Mouse (Mus musculus) gastrocnemius, postnatal 4 days (tissue): Measurements from ENCODE around the gene Fam185a. TPM values are rescaled to one million over a fixed set of nuclear protein-coding genes. Genes with fewer than 3 reads are reported as not detected.

Experiments used
- DNase-seq, 2 experiments: peaks; one replicate each; pipeline ENCODE4 v3.0.0; 2021 to 2022; ENCODE audit warnings: low spot score in 2 of 2, mixed read lengths in 2 of 2
- long read RNA-seq, 2 experiments: library from polyadenylated mRNA; stranded (forward); transcript quantifications; one replicate each; pipeline ENCODE4 v2.0.0; 2021
- total RNA-seq, 2 experiments: library from RNA; stranded (reverse); gene quantifications; 2 replicates each; pipeline ENCODE4 v1.2.3; 2021

The Fam185a gene
- total RNA-seq, result 1 to 10 TPM; 4.1 to 4.9 TPM
- long read RNA-seq, experiment 1, partial matches to known transcripts, result 0 of 4 reads
- long read RNA-seq, experiment 1, other reads (novel, unspliced or antisense), result 0 of 4 reads
- long read RNA-seq, experiment 2, transcript Fam185a-201 (8 exons, 3,027 nt), result major isoform, 8 of 10 reads
- long read RNA-seq, experiment 2, partial matches to known transcripts, result 0 of 10 reads
- long read RNA-seq, experiment 2, other reads (novel, unspliced or antisense), result 2 of 10 reads

DNA sequence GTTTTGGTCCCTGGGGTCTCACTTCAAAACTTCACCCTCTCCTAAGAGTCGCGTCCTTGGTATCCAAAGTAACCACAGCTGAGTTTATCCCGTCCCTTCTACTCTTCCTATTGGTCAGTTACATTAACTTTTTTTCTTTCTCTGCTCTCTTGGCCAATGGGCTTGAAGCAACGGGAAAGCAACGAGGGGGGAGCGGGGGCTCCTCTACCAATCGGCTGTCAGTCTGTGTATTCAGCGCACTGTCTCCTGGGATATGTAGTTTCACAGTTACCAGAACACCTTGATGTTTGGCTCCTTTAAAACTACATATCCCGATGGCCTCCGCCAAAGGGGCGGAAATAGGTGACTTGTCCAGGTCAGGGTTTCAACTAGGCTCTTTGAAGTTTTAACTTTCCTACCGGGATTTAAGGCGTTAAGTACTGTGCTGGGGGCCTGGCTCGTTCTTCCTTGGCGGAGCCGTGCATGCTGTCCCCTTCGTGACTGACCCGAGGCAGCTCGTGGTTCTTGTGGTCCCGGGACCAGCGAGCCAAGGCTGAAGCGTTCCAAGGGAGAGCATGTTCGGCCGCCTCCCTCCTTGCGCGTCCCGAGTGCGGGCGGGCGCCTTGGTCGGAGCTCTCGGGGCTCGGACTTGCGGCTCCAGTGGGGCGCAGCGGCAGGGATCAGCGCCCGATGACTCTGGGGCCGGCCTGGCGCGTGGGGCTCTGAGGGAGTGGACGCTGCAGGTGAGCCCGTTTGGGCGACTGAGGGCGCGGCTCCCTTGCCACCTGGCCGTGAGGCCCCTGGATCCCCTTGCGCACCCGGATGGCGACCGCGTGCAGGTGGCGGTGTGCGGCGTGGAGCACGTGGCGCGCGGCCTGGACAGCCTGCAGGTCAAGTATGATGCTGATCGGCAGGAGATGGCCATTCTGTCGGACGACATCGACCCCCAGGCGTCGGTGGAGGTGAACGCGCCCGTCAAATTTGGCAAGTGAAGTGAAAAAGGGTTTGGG lies at the start of gene Fam185a, which contains the start of gene Ccdc146:
Fam185a (plus strand) TSS at position 345 of the 989 bp plus-strand sequence.
Ccdc146 (minus strand) TSS at position 64 of the 989 bp plus-strand sequence.
- DNase-seq, result peak; percentile 64 to 93

DNA sequence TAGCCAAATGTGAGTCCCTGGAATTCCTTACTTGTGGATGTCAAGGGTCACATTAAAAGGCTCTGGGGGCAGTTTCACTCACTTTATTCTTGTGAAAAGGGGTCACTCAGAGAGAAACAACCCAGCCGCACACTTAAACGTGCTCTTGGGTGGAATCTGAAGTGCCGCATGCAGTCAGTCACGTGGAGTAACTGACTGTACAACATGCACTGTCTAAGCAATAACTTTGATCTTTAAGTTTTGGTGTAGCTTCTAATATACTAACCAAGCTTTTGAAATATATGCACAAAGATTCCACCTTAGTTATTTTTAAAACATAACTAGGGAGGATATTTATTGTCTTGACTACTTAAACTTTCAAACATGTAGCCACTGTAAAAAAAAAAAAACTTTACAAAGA lies 47.8 kb upstream of the Fam185a start:
- DNase-seq, result no peak

DNA sequence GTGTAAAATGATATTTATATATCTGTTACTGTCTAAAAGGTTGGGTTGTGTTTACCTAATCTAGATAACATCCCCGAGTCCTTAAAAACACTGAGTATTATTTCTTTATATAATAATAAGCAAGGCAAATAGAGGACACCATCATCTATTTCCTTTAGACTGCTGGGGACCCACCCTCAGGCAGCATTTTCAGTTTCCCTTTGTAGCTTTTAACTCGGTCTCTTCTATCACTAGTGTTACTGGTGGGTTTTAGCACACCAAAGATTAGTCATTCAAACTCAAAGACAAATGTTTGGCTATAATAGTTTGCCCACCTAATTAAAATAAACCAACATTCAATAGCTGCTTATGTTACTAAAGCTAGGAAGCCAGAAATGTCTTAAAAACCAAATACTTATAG lies 46.4 kb upstream of the Fam185a start:
- no peak for DNase-seq

DNA sequence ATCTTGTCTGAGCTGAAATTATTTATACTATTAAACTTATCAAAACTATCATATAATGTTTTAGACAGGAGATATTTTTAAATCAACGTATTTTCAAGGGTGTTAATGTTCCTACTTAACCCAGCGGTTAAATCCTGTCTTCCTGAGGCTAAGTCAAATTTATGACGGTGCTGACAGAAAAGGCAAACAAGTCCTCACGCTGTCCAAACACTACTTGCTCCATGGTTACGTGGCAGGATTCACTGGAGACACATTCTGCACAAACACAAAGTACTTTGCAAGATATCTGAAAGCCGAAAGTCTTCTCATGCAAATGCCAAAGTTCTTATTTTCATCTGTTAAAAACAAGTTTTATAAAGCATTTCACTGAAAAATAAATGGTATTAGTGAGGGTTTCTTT lies 42.8 kb upstream of the Fam185a start:
- DNase-seq, result no peak

DNA sequence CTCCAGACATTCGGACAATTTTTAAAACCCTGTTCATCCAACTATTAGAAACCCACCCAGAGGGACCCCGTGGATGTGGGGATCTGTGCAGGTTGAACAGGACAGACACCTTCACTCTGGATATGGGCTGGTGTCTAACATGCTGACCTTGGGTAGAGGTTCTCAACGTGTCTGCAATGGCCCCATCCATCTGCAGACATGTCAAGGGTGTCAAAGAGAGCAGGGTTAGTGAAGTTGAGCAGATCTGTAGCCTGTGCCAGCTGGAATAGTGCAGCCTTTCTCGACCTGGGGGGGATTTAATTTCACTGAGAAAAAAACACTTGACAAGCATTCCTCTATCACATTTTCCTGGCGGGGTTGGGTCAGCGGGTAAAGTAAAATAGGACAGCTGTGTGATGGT lies 42.1 kb upstream of the Fam185a start:
- DNase-seq, result no peak

DNA sequence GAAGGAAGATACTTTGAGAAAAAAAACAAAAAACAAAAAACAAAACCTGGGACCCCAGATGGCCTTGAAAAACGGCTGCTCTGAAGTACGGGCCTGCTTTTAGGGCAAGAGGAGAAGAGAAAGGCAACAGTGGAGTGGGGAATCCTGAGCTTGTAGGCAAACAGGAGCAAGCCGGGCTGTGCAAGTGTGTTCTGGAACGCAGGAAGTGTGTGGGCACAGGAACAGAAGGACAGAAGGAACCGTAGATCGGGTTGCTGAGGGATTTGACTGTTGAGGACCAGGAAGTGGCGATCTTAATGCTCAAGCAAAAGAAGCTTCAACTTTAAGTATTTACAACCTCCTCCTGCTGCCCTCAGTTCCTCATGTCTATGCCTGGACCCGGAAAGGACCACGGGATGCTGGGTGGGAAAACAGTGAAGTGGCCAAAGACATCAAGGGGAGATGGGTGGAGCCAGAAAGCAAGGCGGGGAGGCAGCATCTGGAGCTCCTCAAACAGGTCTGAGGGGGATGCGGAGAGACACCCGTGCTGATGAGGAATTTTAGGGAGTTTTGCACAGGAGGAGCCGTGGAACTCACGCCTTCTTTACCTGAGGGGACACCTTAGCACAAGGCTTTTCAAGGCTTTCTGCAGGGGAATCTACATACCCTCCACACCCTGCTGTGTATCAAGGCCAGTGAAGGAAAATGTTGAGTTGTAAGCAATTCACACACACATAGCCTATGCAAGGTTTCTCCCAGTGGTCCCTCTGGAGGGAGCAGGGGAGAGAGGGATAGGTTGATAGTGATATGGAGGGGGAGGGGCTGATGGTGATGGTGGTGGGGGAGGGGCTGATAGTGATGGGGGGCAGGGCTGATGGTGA lies 41.1 kb upstream of the Fam185a start:
- DNase-seq, result no peak

DNA sequence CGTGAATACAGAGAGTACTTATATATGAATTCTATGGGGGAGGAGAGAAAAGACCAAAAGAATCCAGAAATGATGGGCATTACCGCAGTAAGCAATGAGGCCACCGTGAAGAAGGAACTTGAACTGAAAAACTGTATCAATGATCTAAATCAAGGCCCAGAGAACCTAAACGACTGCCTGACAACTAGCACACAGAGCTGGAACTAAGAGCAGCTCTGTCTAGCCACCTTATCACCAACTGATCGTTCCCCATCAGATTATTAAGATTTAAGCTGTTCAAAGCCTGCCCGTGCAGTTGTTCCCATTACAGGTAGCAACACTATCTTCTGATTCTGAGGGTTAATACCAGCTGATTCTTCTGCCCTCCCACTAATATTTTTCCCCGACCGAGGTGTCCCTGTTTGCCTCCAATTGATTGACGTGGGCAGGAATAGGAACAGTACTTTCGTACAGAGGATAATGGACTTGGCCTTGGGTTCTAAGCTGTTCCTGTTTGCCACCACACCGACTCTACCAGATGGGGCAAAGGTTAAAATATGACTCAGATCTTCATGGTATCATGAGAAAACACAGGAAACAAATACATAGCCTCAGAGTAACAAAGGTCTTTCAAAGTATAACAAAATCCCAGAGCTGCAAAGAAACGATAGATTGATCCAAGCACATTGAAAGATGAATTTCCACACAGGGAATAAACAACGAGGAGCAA lies 40.4 kb upstream of the Fam185a start:
- no peak for DNase-seq

DNA sequence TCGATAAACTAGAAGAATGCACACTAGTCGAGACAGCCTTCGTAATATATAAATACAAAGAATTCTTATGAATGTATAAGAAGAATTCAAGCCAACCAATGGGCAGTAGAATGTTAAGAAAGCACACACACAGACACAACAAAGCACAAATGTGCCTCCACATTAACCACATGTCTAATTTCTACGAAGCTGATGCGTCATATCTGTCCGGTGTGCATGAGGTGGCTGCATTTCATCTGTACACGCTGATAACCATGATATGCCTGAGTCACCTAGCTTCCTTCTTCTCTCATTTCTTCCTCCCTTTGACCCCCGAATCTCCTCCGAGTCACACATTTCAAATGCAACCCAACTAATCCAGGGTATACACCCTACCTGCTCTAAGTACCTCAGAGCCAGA lies 39.8 kb upstream of the Fam185a start:
- DNase-seq, result no peak

DNA sequence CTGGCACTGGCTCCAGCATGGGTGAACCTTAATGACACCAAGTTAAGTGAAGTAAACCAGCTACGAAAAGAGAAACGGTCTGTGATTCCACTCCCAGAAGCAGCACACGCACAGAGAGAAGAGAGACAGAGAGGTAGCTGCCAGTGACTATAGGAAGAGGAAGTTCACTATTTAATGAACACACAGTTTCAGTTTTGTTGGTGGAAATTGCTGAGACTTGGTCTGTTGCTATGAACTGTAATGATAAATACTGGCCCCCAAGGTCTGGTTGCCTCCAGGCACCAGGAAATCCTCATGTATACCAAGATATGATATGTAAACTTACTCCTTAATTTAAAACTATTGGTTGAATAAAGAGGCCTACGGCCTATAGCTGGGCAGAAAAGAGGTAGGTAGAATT lies 38.3 kb upstream of the Fam185a start:
- DNase-seq, result no peak

DNA sequence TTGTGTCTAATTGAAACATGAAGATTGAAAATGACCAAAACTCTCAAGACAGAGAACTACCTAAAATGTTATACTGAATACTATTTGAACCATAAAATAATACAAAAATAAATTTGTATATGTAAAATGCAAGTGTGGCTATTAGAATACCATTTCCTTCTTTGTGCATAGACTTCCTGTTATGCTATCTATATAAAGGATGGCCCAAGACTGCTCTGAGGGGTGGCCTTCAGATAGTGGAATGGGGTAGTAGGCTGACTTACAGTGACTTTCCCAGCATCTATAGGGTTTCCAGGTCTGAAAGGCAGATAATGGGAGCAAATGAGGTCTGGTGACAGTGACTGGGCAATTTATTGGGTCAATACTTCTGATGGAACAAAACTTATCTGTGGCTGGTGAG lies 37.4 kb upstream of the Fam185a start:
- DNase-seq, result no peak

DNA sequence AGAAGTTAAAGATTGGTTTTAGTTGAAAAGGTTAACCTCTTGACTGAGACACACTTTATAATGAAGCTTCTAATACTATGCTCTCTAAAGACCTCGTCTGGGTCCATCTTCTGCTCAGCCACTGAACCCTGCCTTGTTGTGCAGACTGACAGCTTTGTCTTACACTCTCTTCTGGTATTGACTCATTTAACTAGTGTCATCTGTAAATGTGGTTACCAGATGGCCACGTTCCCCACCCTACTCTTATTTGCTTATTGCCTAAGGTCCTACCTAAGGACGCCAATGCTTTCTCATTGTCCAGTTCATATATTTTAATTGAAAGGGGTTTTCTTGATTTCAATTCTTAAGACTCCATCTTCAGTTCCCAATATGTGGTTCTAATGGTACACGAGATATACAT lies 35.9 kb upstream of the Fam185a start:
- DNase-seq, result no peak

DNA sequence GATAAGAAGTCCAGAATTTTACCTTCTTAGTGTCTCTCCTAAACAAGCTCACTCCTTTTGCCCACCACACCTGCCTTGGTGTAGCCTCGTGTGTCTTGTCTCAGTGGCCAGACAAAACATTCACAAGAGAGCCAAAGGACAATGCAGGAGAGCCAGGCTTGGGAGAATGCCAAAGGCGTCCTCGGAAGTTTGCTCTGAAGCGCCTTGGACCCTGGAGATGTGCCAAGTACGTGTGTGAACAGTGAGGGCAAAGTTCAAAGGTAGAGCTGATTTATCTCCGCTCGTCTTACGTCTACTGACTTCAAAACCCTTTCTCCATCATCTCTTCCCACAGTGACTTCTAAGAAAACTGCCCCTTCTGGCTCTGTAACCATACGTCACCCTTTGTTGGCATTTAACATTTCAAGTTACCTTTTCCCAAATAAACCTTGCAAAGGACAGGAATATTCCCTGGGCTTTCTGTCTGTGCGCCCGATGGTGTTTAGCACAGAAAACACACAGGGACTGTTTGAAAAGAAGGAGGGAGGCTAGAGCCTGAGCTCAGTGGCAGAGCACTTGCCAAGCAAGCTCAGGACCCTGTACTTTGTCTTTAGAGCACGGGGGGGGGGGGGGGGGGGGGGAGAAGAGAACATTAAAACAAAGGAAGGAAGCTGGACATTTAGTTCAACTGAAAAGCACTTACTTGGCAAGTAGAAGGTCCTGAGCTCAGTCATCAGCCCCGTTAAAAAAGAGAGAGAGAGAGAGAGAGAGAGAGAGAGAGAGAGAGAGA lies 33.0 kb upstream of the Fam185a start:
- no peak for DNase-seq

DNA sequence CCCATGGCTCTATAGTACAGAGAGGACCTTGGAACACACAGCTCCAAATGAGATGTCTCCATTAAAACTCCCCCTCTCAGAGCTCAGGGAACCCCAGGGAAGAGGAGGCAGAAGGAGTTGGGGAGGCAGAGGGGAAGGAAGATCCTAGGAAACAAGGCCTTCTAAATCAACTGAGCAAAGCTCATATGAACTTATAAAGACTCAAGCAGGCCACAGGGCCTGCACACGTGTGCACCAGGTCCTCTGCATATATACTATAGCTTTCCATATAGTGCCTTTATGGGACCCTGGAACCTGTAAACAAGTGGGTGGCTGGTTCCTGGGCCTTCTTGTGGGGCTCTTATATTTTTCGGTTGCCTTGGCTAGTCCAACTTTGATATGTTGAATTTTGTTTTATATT lies 30.2 kb upstream of the Fam185a start:
- no peak for DNase-seq

DNA sequence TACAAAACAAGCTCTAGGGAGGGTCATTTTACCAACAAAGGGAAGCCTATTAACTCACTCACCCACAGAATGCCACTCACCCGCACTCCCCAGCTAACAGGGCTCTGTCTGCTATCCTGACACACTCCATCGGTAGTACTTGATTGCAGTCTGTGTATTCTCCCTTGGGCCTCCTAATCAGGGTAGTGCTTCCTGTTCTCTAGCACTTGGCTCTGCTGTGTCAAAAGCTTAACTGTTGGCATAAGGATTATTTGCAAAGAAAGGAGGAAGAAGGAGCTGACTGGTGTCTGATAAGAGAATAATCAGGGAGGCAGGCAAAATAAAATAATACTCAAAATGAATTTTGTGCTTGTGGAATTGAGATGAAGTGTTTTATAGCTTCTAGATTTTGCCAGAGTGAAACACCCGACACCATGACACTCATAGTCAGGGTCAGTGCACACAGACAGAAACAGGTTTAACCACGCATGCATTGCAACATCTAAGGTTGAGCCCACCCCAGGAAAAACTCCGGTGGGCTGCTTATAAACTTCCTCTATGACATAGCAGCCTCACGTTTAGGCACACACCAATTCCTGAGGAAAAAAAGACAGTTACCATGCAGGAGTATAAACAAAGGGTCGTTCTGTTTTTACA lies 29.4 kb upstream of the Fam185a start:
- DNase-seq, result no peak

DNA sequence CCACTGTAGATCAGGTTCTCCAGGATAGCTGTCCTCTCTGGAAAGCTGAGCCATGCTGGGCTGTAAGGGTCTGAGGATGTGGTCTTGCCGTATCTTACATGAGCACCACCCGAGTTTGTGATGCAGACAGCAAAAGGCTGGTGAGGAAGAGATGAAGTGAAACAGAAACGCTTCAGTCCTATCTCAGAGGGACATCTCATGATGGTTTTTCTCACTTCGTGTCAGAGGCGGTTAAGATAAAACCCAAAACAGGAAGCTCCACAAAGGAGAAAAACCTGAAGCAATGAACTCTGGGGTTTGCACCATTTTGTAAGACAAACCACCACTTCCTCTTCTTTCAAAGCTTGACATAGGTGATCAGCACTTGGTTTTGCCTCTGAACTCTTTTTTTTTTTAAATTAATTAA lies 13.5 kb upstream of the Fam185a start:
- DNase-seq, result no peak

DNA sequence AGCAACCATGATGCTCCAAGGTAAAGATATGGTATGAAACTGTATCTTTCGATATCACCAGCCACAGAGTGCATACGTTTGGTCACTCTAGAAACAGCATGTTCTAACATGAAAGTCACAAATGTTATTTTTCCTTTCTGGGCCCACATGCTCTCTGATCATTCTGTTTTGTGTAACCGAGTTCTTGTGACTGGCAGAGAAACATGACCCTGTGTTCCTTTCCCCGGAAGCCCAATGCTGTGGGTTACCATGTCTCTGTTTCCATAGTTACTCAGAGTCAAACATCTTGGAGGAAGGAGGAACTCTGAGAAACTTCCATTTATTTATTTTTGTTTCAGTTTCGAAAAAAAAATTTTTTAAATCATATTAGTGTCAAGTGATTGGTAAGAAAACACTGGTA lies 12.7 kb upstream of the Fam185a start:
- no peak for DNase-seq

DNA sequence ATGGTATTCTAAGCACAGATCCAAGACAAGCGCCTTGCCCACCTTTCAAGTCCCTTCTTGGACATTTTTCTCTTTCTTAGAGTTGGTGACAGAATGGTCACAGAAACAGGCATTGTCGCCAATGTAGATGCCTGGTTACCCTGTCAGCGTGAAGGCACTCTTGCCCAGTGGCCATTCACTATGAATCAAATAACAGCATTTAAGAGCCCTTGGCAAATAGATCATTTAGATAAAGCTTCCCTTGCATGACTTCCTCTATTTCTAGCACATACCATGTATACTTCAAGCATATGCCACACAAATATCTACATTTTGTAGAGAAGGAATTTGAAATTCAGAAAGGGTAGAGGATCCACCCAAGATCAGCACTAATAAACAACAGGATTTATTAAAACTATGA lies 11.4 kb upstream of the Fam185a start:
- no peak for DNase-seq

DNA sequence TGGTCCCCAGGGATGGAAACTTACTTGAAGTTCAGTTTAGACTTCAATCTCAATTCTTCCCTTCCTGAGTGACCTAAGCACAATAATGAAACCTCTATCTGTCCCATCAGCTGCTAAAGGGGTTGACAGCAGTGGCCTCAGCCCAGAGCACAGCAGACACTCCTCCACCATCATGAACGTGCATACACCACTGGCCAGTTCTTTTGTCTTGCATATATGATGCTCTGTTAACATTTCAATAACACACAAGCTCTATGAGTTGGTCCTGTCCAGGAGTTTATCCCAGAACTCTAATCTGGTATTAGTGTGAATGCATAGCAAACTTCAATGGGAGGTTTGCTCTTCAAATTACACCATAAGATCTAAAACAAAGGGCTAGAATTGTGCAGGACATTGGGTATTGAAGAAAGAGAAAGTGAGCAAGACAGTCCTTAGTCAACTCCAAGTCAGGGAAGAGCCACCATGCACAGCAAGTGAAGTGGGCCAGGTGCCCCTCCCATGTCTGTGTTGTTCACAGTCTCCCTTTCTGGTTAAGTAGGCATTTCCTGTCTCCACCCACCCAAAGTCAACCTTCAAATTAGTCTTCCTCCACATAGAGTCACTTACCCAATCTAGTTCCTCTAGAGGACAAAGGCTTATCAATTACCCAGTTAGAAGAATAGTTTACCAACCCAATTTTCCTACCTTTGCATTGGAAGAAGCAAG lies 10.5 kb upstream of the Fam185a start:
- no peak for DNase-seq

DNA sequence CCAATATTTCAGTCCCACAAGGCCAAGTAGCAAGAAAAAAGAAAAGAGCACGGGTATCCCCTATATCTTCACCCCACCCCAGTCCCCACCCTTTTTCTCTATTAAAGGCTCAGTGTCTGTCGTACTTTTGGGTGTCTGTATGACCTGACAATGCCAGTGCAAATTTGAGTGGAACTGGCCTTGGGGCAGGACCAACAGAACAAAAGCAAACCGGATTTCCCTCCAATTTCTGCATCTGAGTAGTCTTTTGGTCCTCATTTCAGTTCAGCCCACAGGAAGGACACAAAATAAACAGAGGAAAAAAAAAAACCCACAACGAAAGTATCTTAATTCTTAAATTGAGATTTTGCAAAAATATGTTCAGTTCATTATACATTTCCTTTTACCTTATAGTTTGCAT lies 6.1 kb upstream of the Fam185a start:
- no peak for DNase-seq
